Mouse (Mus musculus): Measurements from ENCODE around the gene Gm37419.

DNA sequence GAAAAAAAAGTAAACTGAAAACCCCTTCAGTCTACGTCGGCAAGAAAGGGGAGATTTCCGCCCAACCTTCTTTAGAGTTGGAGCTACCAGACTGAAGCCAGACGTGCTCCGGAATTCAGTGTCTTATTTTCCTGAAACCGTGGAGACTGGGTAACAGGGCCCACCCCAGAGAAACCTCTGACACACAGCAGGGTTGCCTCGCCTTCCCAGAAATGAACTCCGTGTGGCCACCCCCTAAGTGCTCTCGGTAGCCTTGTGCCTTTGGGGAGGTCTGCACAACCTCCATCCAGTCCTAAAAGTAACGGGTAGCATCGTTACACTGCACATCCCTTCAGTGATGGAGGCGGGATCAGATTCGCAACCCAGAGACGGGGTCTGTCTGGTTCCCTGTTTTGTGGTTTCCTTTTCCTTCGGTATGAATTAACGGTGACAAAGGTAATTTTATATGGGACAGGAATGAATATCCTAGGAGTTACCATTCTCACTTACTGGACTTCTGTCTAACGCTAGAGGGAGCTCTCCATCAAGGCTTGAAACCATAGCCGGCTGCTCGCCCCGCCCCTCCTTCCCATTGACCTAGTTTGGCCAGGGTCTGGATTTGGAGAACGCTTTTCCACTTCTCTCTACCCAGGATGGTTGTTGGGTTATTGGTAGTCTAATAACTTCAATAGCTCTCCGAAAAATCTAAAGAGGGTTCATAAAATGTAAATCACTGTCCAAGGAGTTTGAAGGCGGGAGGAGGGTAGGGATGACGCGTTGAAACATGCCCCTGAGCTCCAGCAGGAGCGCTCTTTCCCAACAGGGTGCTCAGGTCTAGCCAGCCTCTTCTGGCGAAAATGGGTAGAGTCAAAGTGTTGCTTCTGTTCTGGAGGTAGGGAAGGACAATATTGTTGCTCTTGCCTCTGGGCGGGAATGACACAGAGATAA lies 6.1 kb upstream of the Gm37419 start:
- TF ChIP-seq CTCF (IDR thresholded peaks at IDR 0.05; ENCODE audit: extremely low read depth, insufficient read depth, low read length) (peak; percentile 61), POLR2A (IDR thresholded peaks at IDR 0.05; ENCODE audit: extremely low read depth, insufficient read depth, low read length) (no peak)

All from cortical plate, adult 2 months (tissue).